Mouse (Mus musculus) olfactory bulb, adult 2 months (tissue): ENCODE results near the gene Cmtm4.
"Not testable (repeated sequence)": the region's sequence is repeated elsewhere in the genome, so short reads cannot be mapped to it uniquely, and the experiment has no call there.

Experiments used
- CTCF ChIP-seq: fragments of 200-500 bp; IDR thresholded peaks from 2 replicates; pipeline ENCODE4 v1.5.1; 2012; ENCODE audit warnings: low read depth, mild to moderate bottlenecking, low read length, moderate library complexity; ENCODE audit not compliant: insufficient read depth
- POLR2A ChIP-seq: fragments of 200-500 bp; IDR thresholded peaks from 2 replicates; pipeline ENCODE4 v1.6.1; 2012; ENCODE audit warnings: mild to moderate bottlenecking, low read depth, low read length, moderate library complexity; ENCODE audit not compliant: insufficient read depth

DNA sequence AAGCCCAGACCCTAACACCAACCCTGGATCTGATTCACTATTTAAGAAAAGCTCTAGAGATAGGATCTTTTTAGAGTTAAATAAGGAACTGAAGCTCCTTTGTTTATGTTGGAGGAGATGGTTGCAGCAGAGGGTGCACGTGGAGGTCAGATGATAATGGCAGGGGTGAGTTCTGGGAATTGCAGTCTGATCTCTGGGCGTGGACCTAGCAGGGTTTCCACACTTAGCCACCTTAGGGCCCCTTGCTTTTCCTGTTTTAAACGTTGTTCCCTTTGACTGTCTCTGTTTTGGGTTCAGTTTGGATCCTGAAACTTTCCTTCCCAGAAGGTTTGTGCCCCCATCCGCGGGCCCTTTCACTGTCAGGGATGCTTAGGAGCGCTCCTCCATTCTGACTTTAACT lies 87.3 kb downstream of the Cmtm4 start:
- TF ChIP-seq CTCF, POLR2A: not testable (repeated sequence)
